Mouse (Mus musculus) stomach, postnatal 0 days (tissue): ENCODE results near the gene Zfp423. TPM values are rescaled to one million over a fixed set of nuclear protein-coding genes. Genes with fewer than 3 reads are reported as not detected.

Source experiments
- ATAC-seq: fragments of 200-750 bp; cut with Nextera tagmentation; 2 replicates; pipeline ENCODE4 v1.8.0; 2017; ENCODE audit not compliant: low FRiP score, low TSS enrichment
- DNase-seq: peaks from one replicate; pipeline ENCODE4 v3.0.0-alpha.2; 2016; ENCODE audit warnings: low spot score
- H3K27ac ChIP-seq: fragments of 300-500 bp; sonication (generic); replicated peaks from 2 replicates; pipeline ENCODE4 v1.5.1; 2014; ENCODE audit warnings: mild to moderate bottlenecking, control low read depth
- H3K27me3 ChIP-seq: fragments of 300-500 bp; sonication (generic); 2 replicates; pipeline ENCODE4 v1.6.1; 2014; ENCODE audit warnings: low read length; ENCODE audit not compliant: control insufficient read depth, insufficient read depth
- H3K36me3 ChIP-seq: fragments of 300-500 bp; sonication (generic); 2 replicates; pipeline ENCODE4 v1.6.1; 2014; ENCODE audit warnings: low read length, mixed read lengths; ENCODE audit not compliant: control insufficient read depth, insufficient read depth
- H3K4me1 ChIP-seq: fragments of 300-500 bp; sonication (generic); replicated peaks from 2 replicates; pipeline ENCODE4 v1.6.1; 2014; ENCODE audit warnings: antibody characterized with exemption; ENCODE audit not compliant: control insufficient read depth, insufficient read depth
- H3K4me2 ChIP-seq: fragments of 300-500 bp; sonication (generic); replicated peaks from 2 replicates; pipeline ENCODE4 v1.6.1; 2014; ENCODE audit warnings: low read depth, mild to moderate bottlenecking, control low read depth, moderate library complexity
- H3K4me3 ChIP-seq: fragments of 300-500 bp; sonication (generic); 2 replicates; pipeline ENCODE4 v1.5.1; 2014; ENCODE audit warnings: low read depth, low read length, control low read depth
- H3K9ac ChIP-seq: fragments of 300-500 bp; sonication (generic); 2 replicates; pipeline ENCODE4 v1.6.1; 2014; ENCODE audit warnings: mild to moderate bottlenecking, low read length, control low read depth, mixed read lengths
- H3K9me3 ChIP-seq: fragments of 300-500 bp; sonication (generic); 2 replicates; pipeline ENCODE4 v1.6.1; 2016; ENCODE audit warnings: low read length; ENCODE audit not compliant: control insufficient read depth
- CTCF ChIP-seq: IDR thresholded peaks from 2 replicates; pipeline ENCODE4 v1.5.1; 2016; ENCODE audit warnings: antibody characterized with exemption, low read depth, mild to moderate bottlenecking, moderate library complexity
- EP300 ChIP-seq: optimal IDR thresholded peaks from 2 replicates; pipeline ENCODE3; 2016; ENCODE audit warnings: antibody characterized with exemption
- WGBS: fragments of 180-500 bp; shearing (Covaris S2); extraction: QIAGEN DNeasy Blood & Tissue Kit; methylation state at CpG from one replicate; pipeline ENCODE4 v1.1.7; 2014; 5-methylcytosine and 5-hydroxymethylcytosine counted together
- polyA plus RNA-seq: library from polyadenylated mRNA; unstranded; fragments of >200 nt; fragmentation: Nextera tagmentation; extraction: Ambion mirVana; gene quantifications from 2 replicates; pipeline ENCODE4 v1.2.1, GENCODE M21; 2015

Gene Zfp423
- polyA plus RNA-seq, 1 experiment from 2014 or later, result 2.6 TPM

DNA sequence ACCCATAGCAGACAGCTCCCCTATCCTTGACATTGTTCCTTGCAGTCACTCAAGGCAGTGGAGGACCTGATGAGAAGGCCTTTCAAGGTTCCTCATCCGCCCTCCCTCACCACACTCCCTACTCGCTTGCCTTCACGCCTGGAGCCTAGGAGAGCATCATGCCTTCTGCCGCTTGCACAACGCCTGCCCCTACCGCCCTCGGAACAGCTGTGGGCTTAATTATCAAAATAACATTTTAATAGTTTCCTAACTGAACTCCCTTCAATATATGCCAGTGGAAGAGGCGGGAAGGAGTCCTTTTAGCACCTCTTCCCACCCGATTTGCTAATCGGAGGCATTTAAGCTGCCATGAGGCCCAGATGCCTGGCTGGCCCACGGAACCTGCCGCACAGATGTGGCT lies 228.3 kb downstream of the Zfp423 start:
- H3K27ac ChIP-seq, result no peak overlapping the region
- no peak for DNase-seq
- TF ChIP-seq CTCF (no peak), EP300 (no peak)
- no peak overlapping the region for H3K4me2 ChIP-seq
- WGBS, result 93% methylated on average over 12 of the region's 12 CpGs
- no peak for ATAC-seq
- no peaks in the 10 kb centered on the region for H3K36me3 ChIP-seq
- H3K9ac ChIP-seq, result no peak overlapping the region
- H3K4me3 ChIP-seq, result no peak overlapping the region
- no peaks in the 10 kb centered on the region for H3K4me1 ChIP-seq
- H3K9me3 ChIP-seq, result no peaks in the 10 kb centered on the region
- H3K27me3 ChIP-seq, result no peaks in the 10 kb centered on the region

DNA sequence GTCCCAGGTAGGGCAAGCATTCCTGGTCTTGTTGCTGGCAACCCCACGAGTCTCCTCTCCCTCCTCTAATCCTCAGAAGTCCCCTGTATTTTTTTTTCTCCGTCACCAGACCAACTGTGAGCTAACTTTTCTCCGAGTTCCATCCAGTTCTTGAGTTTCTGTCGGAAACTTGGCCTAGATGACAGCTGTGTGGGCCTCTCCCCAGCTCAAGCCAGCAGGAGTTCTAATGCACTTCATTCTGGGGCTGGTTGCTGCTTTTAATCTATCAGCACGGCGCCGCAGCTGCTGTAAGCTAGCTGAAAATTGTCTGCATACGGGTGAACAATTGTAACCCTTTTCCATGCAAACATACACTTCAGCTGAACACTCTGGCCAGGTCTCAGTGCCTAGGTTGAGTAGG lies 236.4 kb downstream of the Zfp423 start:
- ATAC-seq (no peak), DNase-seq (no peak)
- H3K4me3 ChIP-seq, result no peak overlapping the region
- H3K36me3 ChIP-seq, result no peaks in the 10 kb centered on the region
- no peaks in the 10 kb centered on the region for H3K9me3 ChIP-seq
- TF ChIP-seq CTCF (no peak), EP300 (no peak)
- no peak overlapping the region for H3K9ac ChIP-seq
- WGBS, result 47% methylated on average over 8 of the region's 8 CpGs
- no peak overlapping the region for H3K4me2 ChIP-seq
- H3K27me3 ChIP-seq, result no peaks in the 10 kb centered on the region
- no peak overlapping the region for H3K27ac ChIP-seq
- H3K4me1 ChIP-seq, result no peaks in the 10 kb centered on the region; the same call in 1 of the 2 replicates

DNA sequence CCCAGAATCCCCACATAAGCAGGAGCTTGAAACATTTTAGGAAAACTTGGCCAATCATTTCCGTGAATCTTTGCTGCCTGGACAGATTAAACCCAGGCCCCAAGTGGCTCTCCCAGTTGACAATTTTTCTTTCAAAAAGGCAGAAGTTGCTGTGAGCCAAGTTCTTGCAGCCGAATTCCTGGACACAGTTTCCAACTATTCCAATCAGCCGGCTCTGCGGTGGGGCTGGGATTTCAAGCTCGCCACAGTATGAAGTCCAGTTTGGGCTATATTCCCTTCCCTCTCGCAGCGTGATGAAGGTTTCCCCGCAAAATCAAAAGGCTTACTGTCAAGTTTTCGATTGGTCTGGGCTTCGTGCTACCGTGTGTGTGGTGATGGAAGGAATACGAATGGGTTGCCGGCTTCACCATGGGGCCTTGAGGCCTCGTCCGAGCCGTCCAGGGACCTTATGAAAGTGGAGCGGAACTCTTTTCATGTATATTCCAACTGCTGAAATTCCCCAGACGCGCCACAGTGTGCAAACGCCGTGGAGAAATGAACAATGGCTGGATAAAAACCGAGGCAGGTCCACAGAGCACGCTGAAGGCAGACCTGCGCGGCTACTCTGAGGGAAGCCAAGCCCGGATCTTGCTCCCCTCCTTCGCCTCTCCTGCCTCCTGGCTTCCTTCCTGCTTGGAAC lies 240.1 kb downstream of the Zfp423 start:
- 43% methylated on average over 27 of the region's 27 CpGs for WGBS
- Histone ChIP-seq H3K36me3 (no peaks in the 10 kb centered on the region), H3K27me3 (no peaks in the 10 kb centered on the region), H3K9ac (no peak overlapping the region), H3K27ac (peak overlapping the region; percentile 18; the same call in 1 of the 2 replicates), H3K4me1 (peaks cover 7% of the 10 kb centered on the region; the same call in 1 of the 2 replicates), H3K9me3 (no peaks in the 10 kb centered on the region), H3K4me2 (peak overlapping the region; percentile 5; the same call in 1 of the 2 replicates), H3K4me3 (no peak overlapping the region)
- ATAC-seq, result no peak
- no peak for DNase-seq
- TF ChIP-seq CTCF, result no peak
- TF ChIP-seq EP300, result no peak

DNA sequence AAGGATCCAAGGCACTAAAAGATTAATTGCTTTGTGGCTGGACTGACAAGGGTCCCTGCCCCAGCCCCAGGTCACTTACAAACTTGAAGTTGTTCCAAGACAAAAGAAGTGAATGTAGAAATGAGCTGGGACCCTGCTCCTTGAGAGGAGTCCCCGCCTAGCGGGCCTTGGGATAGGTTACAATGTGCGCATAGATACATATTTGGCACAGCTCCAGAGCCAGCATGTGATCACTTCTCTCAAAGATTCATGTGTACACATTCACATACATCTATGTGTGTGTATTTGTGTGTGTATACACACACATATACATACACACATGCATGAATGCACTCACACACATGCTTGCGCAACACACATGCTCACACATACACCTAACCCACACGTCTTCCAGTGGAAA lies 241.9 kb downstream of the Zfp423 start:
- no peak overlapping the region for H3K4me3 ChIP-seq
- DNase-seq (no peak), ATAC-seq (no peak)
- H3K4me2 ChIP-seq, result no peak overlapping the region
- no peaks in the 10 kb centered on the region for H3K36me3 ChIP-seq
- no peak overlapping the region for H3K9ac ChIP-seq
- WGBS, result 74% methylated on average over 5 of the region's 5 CpGs
- H3K4me1 ChIP-seq, result peaks cover 7% of the 10 kb centered on the region; the same call in 1 of the 2 replicates
- TF ChIP-seq CTCF (no peak), EP300 (no peak)
- no peak overlapping the region for H3K27ac ChIP-seq
- no peaks in the 10 kb centered on the region for H3K27me3 ChIP-seq
- no peaks in the 10 kb centered on the region for H3K9me3 ChIP-seq

DNA sequence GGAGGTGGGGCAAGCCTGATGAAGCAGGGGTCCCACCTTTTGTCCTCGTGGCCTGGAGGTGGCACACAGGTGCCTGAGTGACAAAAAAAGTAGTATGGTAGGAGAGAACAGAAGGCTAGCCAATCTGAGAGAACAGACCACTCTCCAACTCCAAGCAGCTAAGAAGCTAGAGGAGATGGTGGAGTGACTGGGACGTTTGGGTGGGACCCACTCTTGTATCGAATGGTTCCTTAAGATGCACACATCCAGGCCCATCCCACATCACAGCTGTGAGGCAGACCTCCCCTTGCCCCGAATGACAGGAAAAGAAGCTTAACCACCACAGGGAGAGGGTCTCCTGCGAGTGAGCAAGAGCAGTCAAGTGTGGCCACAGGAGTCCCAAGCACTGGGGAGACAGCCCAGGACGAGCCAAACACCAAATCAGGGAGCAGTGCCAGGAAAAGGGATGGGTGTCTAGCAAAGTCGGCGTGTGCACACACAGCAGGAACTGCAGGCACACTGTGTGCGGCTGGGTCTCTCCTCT lies 242.6 kb downstream of the Zfp423 start:
- peak overlapping the region; percentile 46; the same call in 1 of the 2 replicates for H3K4me2 ChIP-seq
- H3K27ac ChIP-seq, result no peak overlapping the region
- ATAC-seq (no peak), DNase-seq (no peak)
- no peaks in the 10 kb centered on the region for H3K36me3 ChIP-seq
- WGBS, result 30% methylated on average over 9 of the region's 9 CpGs
- no peak overlapping the region for H3K4me3 ChIP-seq
- no peaks in the 10 kb centered on the region for H3K9me3 ChIP-seq
- no peaks in the 10 kb centered on the region for H3K27me3 ChIP-seq
- peaks cover 7% of the 10 kb centered on the region; the same call in 1 of the 2 replicates for H3K4me1 ChIP-seq
- TF ChIP-seq CTCF (no peak), EP300 (no peak)
- H3K9ac ChIP-seq, result no peak overlapping the region
